Mouse (Mus musculus) limb, embryonic 11.5 days (tissue): ENCODE data around the gene Batf. TPM values are rescaled to one million over a fixed set of nuclear protein-coding genes. Genes with fewer than 3 reads are reported as not detected.
"Not testable (repeated sequence)": the region's sequence is repeated elsewhere in the genome, so short reads cannot be mapped to it uniquely, and the experiment has no call there.

Experiments used
- ATAC-seq: fragments of 200-750 bp; cut with Nextera tagmentation; 2 replicates; pipeline ENCODE4 v1.8.0; 2017; ENCODE audit warnings: low read depth; ENCODE audit not compliant: insufficient number of reproducible peaks, low FRiP score, low TSS enrichment
- DNase-seq: peaks from one replicate; pipeline ENCODE4 v3.0.0-alpha.2; 2015; ENCODE audit warnings: low spot score
- H3K27ac ChIP-seq: fragments of 300-500 bp; sonication (generic); replicated peaks from 2 replicates; pipeline ENCODE4 v1.5.1; 2014; ENCODE audit warnings: low read depth, mild to moderate bottlenecking, low read length
- H3K27me3 ChIP-seq: fragments of 300-500 bp; sonication (generic); 2 replicates; pipeline ENCODE4 v1.6.1; 2014; ENCODE audit warnings: mild to moderate bottlenecking, low read length, mixed read lengths; ENCODE audit not compliant: control insufficient read depth, insufficient read depth
- H3K36me3 ChIP-seq: fragments of 300-500 bp; sonication (generic); 2 replicates; pipeline ENCODE4 v1.6.1; 2014; ENCODE audit warnings: mild to moderate bottlenecking, low read length, moderate library complexity, mixed read lengths; ENCODE audit not compliant: control insufficient read depth, insufficient read depth
- H3K4me1 ChIP-seq: fragments of 300-500 bp; sonication (generic); 2 replicates; pipeline ENCODE4 v1.6.1; 2014; ENCODE audit warnings: low read length, mixed read lengths; ENCODE audit not compliant: control insufficient read depth, insufficient read depth
- H3K4me2 ChIP-seq: fragments of 300-500 bp; sonication (generic); 2 replicates; pipeline ENCODE4 v1.6.1; 2014; ENCODE audit warnings: low read depth, mild to moderate bottlenecking, moderate library complexity; ENCODE audit not compliant: severe bottlenecking
- H3K4me3 ChIP-seq: fragments of 300-500 bp; sonication (generic); 2 replicates; pipeline ENCODE4 v1.5.1; 2014; ENCODE audit warnings: low read depth, low read length
- H3K9ac ChIP-seq: fragments of 300-500 bp; sonication (generic); 2 replicates; pipeline ENCODE4 v1.6.1; 2014; ENCODE audit warnings: mild to moderate bottlenecking, low read length
- H3K9me3 ChIP-seq: fragments of 300-500 bp; sonication (generic); 2 replicates; pipeline ENCODE4 v1.6.1; 2016; ENCODE audit warnings: low read length; ENCODE audit not compliant: control insufficient read depth
- WGBS: fragments of 180-500 bp; shearing (Covaris S2); extraction: QIAGEN DNeasy Blood & Tissue Kit; methylation state at CpG from one replicate; pipeline ENCODE4 v1.1.7; 2014; 5-methylcytosine and 5-hydroxymethylcytosine counted together
- polyA plus RNA-seq: library from polyadenylated mRNA; unstranded; fragments of >200 nt; fragmentation: Nextera tagmentation; extraction: Ambion mirVana; gene quantifications from 2 replicates; pipeline ENCODE4 v1.2.1, GENCODE M21; 2014

Batf gene
- polyA plus RNA-seq, 1 experiment from 2014 or later, result 1.5 TPM

DNA sequence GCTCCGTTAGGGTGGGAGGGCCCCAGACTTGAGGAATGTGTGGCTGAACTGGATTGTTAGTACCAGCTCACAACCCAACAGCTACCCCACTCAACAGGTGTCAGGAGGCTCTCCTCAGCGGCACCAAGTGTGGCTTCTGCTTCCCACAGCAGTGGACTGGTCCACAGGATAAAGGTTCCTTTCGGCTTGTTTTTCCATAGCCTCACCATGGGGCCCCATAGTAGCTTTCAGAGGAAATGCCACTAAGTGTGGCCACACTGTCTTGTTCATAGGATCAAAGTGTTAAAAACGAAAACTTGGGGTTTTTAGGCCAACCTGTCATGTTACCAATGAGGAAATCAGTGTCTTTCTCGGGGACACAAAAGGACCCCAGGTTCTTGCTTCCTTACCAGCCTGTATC lies 10.0 kb downstream of the Batf start:
- Histone ChIP-seq H3K4me2 (no peak overlapping the region), H3K27me3 (no peaks in the 10 kb centered on the region), H3K36me3 (no peaks in the 10 kb centered on the region), H3K27ac (no peak overlapping the region), H3K9me3 (no peaks in the 10 kb centered on the region), H3K4me3 (no peak overlapping the region), H3K9ac (no peak overlapping the region), H3K4me1 (no peaks in the 10 kb centered on the region)
- DNase-seq (no peak), ATAC-seq (no peak)
- 79% methylated on average over 5 of the region's 5 CpGs for WGBS

DNA sequence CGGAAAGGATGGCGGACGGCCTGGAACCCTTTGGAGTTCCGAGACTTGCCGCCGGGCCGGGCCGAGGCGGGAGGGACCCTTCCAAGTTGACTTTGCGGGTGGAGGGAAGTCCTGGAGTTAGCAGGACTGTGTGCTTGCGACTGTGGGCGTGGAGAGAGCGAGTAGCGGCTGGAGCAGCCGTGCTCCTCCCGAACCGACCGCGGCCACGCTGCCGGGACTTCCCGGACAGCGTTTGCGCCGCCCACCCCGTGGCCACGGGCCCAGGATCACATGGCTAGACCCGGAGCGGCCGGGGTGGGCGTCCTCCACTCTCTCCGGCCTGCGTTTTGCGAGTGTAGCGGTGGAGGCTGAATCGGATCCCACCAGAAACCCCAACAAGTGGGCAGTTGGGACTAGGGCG lies 11.7 kb downstream of the Batf start:
- not testable (repeated sequence) for H3K9ac ChIP-seq, H3K4me1 ChIP-seq, H3K27me3 ChIP-seq, DNase-seq, H3K36me3 ChIP-seq, H3K27ac ChIP-seq, H3K9me3 ChIP-seq
- WGBS, result 41% methylated on average over 10 of the region's 37 CpGs
- ATAC-seq, result peak; percentile 81; the same call in 1 of the 2 replicates
- H3K4me3 ChIP-seq, result 0 out of 2 replicates have a peak overlapping the region, but pooled peaks have one; percentile 3
- peak overlapping the region; percentile 10; the same call in 1 of the 2 replicates for H3K4me2 ChIP-seq

DNA sequence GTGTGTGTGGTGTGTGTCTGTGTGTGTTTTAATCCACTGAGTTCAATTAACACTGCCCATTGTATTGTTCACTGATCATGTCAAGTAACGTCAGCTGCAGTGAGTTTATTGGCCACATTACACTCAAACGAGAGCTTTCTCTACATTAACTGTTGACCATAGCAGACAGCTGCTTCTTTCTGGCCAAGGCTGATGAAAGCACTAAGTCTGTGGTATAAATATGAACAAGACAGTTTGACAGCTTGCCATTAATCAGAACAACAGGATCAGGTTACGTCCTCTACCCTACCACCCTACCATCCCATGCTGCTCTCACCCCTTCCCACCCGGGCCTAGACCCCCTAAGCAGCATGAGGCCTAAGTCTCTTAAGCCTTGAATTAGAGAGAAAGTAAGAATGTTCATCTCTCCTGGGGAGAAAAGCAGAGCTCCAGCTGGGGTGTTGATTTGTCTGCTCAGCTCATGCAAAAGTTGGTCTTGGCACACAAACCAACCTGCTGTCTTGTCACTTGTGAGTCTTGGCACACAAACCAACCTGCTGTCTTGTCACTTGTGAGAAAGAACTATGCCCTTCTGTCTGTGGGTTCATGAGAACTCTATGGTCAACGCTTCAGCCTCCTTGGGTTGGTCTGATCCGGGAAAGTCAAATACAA lies 13.8 kb downstream of the Batf start:
- H3K4me3 ChIP-seq, result no peak overlapping the region
- no peaks in the 10 kb centered on the region for H3K9me3 ChIP-seq
- no peaks in the 10 kb centered on the region for H3K4me1 ChIP-seq
- DNase-seq (no peak), ATAC-seq (no peak)
- no peak overlapping the region for H3K9ac ChIP-seq
- H3K36me3 ChIP-seq, result no peaks in the 10 kb centered on the region
- WGBS, result 70% methylated on average over 6 of the region's 6 CpGs
- no peak overlapping the region for H3K4me2 ChIP-seq
- H3K27me3 ChIP-seq, result no peaks in the 10 kb centered on the region
- no peak overlapping the region for H3K27ac ChIP-seq

DNA sequence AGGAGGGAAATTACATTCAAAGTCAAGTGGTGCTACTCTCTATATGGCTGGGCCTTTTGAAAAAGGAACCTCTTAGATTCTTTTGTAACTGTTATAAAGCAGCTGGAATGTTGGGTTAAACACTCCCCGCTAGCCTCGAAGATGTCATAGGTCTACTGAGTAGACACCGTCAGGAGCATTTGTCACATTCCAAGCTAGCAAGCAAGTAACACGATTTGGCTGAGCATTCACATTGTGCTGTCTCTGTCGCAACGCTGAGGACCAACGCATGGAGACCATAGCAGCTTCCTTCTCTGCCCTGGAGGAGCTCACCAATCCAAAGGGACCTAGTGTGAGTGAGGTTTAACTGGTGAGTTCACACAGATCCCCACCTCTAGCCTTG lies 14.4 kb downstream of the Batf start:
- Histone ChIP-seq H3K4me1 (no peaks in the 10 kb centered on the region), H3K27ac (no peak overlapping the region), H3K27me3 (no peaks in the 10 kb centered on the region), H3K4me2 (no peak overlapping the region), H3K9me3 (no peaks in the 10 kb centered on the region), H3K36me3 (no peaks in the 10 kb centered on the region), H3K4me3 (no peak overlapping the region), H3K9ac (no peak overlapping the region)
- 92% methylated on average over 7 of the region's 7 CpGs for WGBS
- DNase-seq, result no peak
- no peak for ATAC-seq

DNA sequence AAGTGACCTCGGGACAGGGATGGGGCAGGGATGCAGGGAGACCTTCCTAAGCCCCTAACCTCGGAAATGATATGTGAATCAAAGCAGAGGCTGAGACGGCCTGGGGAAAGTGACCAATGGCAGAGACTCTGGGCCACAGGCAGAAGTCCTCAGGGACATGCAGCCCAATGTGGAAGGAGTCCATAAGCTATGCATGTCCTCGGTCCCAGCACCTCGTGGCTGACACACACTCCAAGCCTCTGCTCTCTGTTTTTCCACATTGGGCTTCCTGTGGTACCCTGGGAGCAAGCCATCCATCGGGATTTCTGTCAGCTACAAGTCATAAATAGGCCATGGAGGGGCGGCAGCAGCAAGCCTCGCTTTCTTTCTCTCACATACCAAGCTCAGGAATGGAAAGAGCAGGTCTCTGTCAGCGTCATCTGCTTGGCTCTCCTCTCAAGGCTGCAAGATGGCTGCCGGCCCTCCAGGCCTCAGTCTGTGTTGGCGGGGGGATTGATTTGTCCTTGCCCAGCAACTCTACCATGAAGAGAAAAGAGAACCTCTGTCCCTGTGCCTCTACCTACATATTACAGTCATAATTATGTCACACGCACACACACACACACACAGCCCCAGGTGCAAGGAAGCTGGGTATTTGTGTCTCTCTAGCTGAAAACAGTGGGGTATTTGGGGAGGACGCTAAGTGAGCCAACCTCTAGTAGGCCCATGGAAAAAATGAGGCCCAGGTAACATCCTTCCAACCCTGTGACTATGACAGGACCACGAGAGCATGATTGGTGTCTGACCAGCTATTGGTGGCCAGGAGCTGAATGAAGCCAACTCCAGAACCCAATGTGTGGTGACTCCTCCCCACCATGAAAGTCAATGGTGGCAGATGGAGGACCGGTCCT lies 15.9 kb downstream of the Batf start:
- H3K4me2 ChIP-seq, result no peak overlapping the region
- DNase-seq (no peak), ATAC-seq (no peak)
- peaks cover 2% of the 10 kb centered on the region; the same call in 1 of the 2 replicates for H3K27me3 ChIP-seq
- H3K27ac ChIP-seq, result no peak overlapping the region
- no peak overlapping the region for H3K4me3 ChIP-seq
- no peaks in the 10 kb centered on the region for H3K4me1 ChIP-seq
- H3K9me3 ChIP-seq, result no peaks in the 10 kb centered on the region
- H3K36me3 ChIP-seq, result no peaks in the 10 kb centered on the region
- no peak overlapping the region for H3K9ac ChIP-seq
- WGBS, result 79% methylated on average over 15 of the region's 15 CpGs

DNA sequence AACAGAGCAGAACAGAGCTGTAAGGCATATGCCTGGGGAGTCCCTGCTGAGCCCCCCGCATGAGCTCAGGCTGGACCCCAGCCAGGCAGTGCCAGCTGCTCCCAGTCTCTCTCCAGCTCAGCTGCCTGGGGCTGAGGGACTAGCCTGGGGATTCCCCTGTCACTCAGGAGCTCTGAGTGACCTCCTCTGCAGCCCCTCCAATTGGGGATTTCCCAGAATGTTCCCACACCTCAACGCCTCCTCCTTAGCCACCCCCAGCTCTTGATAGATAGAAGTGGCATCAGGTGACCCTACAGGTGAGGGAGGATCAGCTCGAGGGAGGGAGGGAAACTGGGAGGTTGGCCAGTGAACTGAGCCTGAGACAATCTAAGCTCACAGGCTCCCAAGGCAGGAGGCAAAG lies 17.0 kb downstream of the Batf start:
- no peak overlapping the region for H3K4me3 ChIP-seq
- no peak overlapping the region for H3K9ac ChIP-seq
- no peak for DNase-seq
- no peak for ATAC-seq
- H3K27me3 ChIP-seq, result peaks cover 2% of the 10 kb centered on the region; the same call in 1 of the 2 replicates
- H3K27ac ChIP-seq, result no peak overlapping the region
- no peak overlapping the region for H3K4me2 ChIP-seq
- H3K9me3 ChIP-seq, result no peaks in the 10 kb centered on the region
- no peaks in the 10 kb centered on the region for H3K36me3 ChIP-seq
- no peaks in the 10 kb centered on the region for H3K4me1 ChIP-seq
- WGBS, result 64% methylated on average over 3 of the region's 3 CpGs

DNA sequence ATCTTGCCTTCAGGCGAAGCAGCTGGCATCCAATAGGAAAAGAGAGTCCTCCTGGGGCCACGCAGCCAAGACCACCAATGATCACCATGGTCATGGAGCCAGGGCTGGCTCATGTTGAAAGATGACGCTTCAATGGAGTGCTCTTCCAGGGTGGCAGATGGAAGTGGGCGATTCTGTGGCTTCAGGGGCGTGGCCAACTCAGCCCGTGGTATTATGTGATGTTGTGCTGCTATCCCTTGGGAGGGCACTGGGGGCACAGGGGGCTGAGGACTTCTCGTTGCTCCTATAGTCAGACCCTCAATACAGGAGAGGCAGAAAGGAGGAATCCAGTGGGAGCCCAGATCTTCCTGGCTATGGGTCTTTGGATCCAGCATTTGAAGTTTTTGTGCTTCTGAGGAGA lies 18.1 kb downstream of the Batf start:
- no peaks in the 10 kb centered on the region for H3K4me1 ChIP-seq
- no peak overlapping the region for H3K27ac ChIP-seq
- no peaks in the 10 kb centered on the region for H3K36me3 ChIP-seq
- H3K27me3 ChIP-seq, result peaks cover 2% of the 10 kb centered on the region; the same call in 1 of the 2 replicates
- WGBS, result 74% methylated on average over 7 of the region's 7 CpGs
- H3K9me3 ChIP-seq, result no peaks in the 10 kb centered on the region
- no peak overlapping the region for H3K4me2 ChIP-seq
- no peak overlapping the region for H3K9ac ChIP-seq
- H3K4me3 ChIP-seq, result no peak overlapping the region
- ATAC-seq (no peak), DNase-seq (no peak)

DNA sequence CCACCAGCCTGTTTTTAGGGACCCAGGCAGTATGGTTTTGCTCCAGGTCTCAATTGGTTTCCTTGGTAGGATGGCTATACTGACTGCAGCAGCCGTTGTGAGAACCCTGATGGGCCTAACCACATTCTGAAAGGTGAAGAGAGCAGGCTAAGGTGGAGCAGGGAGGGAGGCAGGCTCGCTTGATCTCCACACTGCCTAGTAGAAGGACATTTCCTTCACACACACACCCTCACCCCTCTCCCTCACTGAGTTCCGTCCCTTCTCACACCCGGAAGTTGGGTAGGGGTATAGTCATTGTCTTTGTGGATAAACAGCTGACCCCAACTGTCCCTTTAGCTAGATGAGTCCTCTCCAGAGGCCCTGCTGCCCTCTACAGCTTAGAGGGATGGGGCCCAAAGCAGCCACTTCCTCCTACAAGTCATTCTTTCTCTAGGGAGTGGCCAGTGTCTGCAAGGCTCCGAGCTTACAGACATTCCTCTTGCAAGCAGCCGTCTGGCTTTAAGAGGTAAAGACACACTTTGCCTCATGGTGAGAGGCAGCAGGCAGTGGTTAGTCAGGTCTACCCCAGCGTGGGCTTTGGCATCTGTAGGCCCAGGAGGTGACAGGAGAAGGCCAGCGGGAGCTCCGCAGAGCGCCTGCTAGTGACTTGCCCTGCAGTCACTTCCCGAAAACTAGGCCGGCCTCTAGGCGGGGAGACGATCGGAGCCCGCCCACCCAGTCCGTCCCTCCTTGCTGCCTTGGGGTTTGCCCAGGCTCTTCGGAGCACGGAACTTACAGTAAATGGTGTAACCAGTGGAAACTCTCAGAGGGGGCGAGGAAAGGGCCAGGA lies 18.7 kb downstream of the Batf start:
- peak; percentile 59; the same call in 1 of the 2 replicates for ATAC-seq
- H3K9me3 ChIP-seq, result no peaks in the 10 kb centered on the region

More for the DNA sequence above, 18.7 kb downstream of the Batf start:
- Histone ChIP-seq H3K4me1 (no peaks in the 10 kb centered on the region), H3K27me3 (peaks cover 2% of the 10 kb centered on the region; the same call in 1 of the 2 replicates), H3K36me3 (no peaks in the 10 kb centered on the region), H3K9ac (peak overlapping the region; percentile 44), H3K27ac (no peak overlapping the region), H3K4me2 (peak overlapping the region; percentile 40), H3K4me3 (peak overlapping the region; percentile 15)
- 8% methylated on average over 20 of the region's 20 CpGs for WGBS
- peak; percentile 81 for DNase-seq
